Mouse (Mus musculus) heart, embryonic 15.5 days (tissue): ENCODE measurements around the gene Lmnb2. TPM values are rescaled to one million over a fixed set of nuclear protein-coding genes. Genes with fewer than 3 reads are reported as not detected.

Experiments used
- polyA plus RNA-seq: library from polyadenylated mRNA; unstranded; fragments of >200 nt; fragmentation: Nextera tagmentation; extraction: Ambion mirVana; gene quantifications from 2 replicates; pipeline ENCODE4 v1.2.1, GENCODE M21; 2015

Gene Lmnb2
- polyA plus RNA-seq, 1 experiment from 2014 or later, result 22.0 TPM

Other genes starting within 250 kb of the Lmnb2 start
- 70.8 and 99.5 TPM in 2 replicates for gene Mknk2, start 240.1 kb downstream of the Lmnb2 start, polyA plus RNA-seq
- gene Mob3a, start 216.3 kb downstream of the Lmnb2 start, polyA plus RNA-seq, result 22.1 and 33.6 TPM in 2 replicates
- 10.4 and 14.6 TPM in 2 replicates for gene Izumo4, start 216.1 kb downstream of the Lmnb2 start, polyA plus RNA-seq
- gene Ap3d1, start 176.0 kb downstream of the Lmnb2 start, polyA plus RNA-seq, result 45.0 and 51.4 TPM in 2 replicates
- 16.1 and 22.4 TPM in 2 replicates for gene Dot1l, start 163.0 kb downstream of the Lmnb2 start, polyA plus RNA-seq
- 38.3 and 48.3 TPM in 2 replicates for gene Sf3a2, start 120.0 kb downstream of the Lmnb2 start, polyA plus RNA-seq
- 65.2 and 83.1 TPM in 2 replicates for gene Plekhj1, start 119.6 kb downstream of the Lmnb2 start, polyA plus RNA-seq
- gene Amh, start 113.0 kb downstream of the Lmnb2 start, polyA plus RNA-seq, result 0.16 and 0.19 TPM in 2 replicates
- 4.0 and 5.1 TPM in 2 replicates for gene Jsrp1, start 104.7 kb downstream of the Lmnb2 start, polyA plus RNA-seq
- 1,772 and 2,077 TPM in 2 replicates for gene Oaz1, start 91.6 kb downstream of the Lmnb2 start, polyA plus RNA-seq
- gene Lingo3, start 74.2 kb downstream of the Lmnb2 start, polyA plus RNA-seq, result 0.29 and 0.43 TPM in 2 replicates
- 153 and 154 TPM in 2 replicates for gene Lsm7, start 63.0 kb downstream of the Lmnb2 start, polyA plus RNA-seq
- 23.1 and 32.5 TPM in 2 replicates for gene Sppl2b, start 63.0 kb downstream of the Lmnb2 start, polyA plus RNA-seq
- gene Tmprss9, start 46.4 kb downstream of the Lmnb2 start, polyA plus RNA-seq, result 0.04 TPM in 1 of 2 replicates, not detected in the other
- 269 and 299 TPM in 2 replicates for gene Timm13, start 17.3 kb downstream of the Lmnb2 start, polyA plus RNA-seq
- 30.8 and 34.1 TPM in 2 replicates for gene Gadd45b, start 11.8 kb upstream of the Lmnb2 start, polyA plus RNA-seq
- 1.1 and 1.9 TPM in 2 replicates for gene Gng7, start 96.7 kb upstream of the Lmnb2 start, polyA plus RNA-seq
- 0.29 TPM in 1 of 2 replicates, not detected in the other for gene Diras1, start 107.4 kb upstream of the Lmnb2 start, polyA plus RNA-seq
- 7.1 and 11.8 TPM in 2 replicates for gene Slc39a3, start 119.2 kb upstream of the Lmnb2 start, polyA plus RNA-seq
- 133 and 166 TPM in 2 replicates for gene Sgta, start 141.9 kb upstream of the Lmnb2 start, polyA plus RNA-seq
- gene Thop1, start 151.8 kb upstream of the Lmnb2 start, polyA plus RNA-seq, result 22.3 and 31.6 TPM in 2 replicates
- 0.48 and 0.99 TPM in 2 replicates for gene Creb3l3, start 180.6 kb upstream of the Lmnb2 start, polyA plus RNA-seq
- gene Map2k2, start 187.7 kb upstream of the Lmnb2 start, polyA plus RNA-seq, result 130 and 153 TPM in 2 replicates
- 25.6 and 31.0 TPM in 2 replicates for gene Zbtb7a, start 217.0 kb upstream of the Lmnb2 start, polyA plus RNA-seq
- gene Pias4, start 249.7 kb upstream of the Lmnb2 start, polyA plus RNA-seq, result 29.1 and 41.6 TPM in 2 replicates